Mouse (Mus musculus) mature B cell (primary cell): ENCODE measurements around the gene Ryr2.
"Not testable (repeated sequence)": the region's sequence is repeated elsewhere in the genome, so short reads cannot be mapped to it uniquely, and the experiment has no call there.

Experiments used
- in situ Hi-C: fragments of 300-500 bp; cut with MboI; formaldehyde crosslinking; loops from 2 replicates; pipeline ENCODE4 v1.14.3; 2019

Gene Ryr2

DNA sequence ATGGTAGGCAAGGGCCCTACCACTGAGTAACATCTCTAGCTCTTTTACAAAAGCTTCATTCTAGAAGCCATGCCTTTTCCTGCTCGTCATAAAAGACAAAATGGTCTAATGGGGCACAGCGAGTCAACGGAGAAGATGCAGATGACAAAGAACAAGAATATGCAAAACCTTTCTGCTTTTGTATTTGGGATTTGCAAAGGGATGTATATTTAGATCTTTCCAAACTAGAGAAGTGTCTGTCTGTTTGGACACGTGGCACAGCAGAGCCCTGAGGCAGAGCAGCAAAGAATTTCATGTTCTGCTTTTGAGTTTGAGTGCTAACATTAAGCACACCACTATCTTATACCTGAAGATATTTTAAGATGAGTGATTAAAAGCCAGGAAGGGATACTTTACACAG, 224.4 kb downstream of the Ryr2 start:
- in situ Hi-C loops = no loop called here

GRCm38 (mm10) chr13:11880503-11881227, 226.1 kb downstream of the Ryr2 start:
- in situ Hi-C loops = no loop called here

DNA sequence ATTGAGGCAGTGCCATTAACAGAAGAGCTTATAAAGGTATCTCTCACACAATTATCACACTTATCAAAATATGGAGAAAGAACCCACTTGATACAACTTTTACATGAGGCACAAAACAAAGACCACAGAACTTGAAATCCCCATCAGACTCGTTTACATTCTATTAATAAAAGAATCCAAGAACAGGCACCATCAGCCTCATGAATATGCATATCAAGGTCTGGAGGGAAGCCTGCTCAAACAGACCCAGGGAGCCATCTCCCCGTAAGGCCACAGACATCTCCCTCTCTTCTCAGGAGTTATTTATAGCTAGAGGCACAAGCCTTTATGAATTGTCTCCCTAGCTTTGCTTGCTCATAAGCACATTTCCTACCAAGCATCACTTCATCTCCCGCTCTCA, 227.7 kb downstream of the Ryr2 start:
- in situ Hi-C loops = no loop called here

GRCm38 (mm10) chr13:11874852-11875251, 231.9 kb downstream of the Ryr2 start:
- in situ Hi-C loops = no loop called here

GRCm38 (mm10) chr13:11869971-11870370, 236.8 kb downstream of the Ryr2 start:
- in situ Hi-C loops = no loop called here

- in situ Hi-C loops = no loop called here
Observed at GRCm38 (mm10) chr13:11869486-11869885, 237.3 kb downstream of the Ryr2 start.

- in situ Hi-C loops = no loop called here
Observed at GRCm38 (mm10) chr13:11868979-11869378, 237.8 kb downstream of the Ryr2 start.

GRCm38 (mm10) chr13:11868056-11868455, 238.7 kb downstream of the Ryr2 start:
- in situ Hi-C loops = no loop called here

DNA sequence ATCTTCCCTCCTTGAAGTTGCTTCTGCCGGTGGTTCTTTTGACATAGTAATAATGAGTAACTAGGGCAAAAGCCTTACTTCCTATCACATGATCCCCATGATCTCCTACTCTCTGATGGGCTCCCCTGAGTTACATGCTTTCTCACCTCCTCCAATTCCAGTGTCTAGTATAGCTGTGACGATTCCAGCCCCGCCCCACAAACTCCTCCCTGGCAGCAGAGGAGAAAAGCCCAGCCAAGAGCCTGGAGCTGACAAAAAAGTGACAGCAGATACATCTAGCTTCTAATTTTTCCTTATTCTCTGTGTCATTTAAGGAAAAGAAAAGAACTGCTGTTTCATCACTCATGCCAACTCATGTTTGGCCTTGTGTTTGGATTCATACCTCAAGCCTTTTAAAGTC, 241.5 kb downstream of the Ryr2 start:
- in situ Hi-C loops = no loop called here

DNA sequence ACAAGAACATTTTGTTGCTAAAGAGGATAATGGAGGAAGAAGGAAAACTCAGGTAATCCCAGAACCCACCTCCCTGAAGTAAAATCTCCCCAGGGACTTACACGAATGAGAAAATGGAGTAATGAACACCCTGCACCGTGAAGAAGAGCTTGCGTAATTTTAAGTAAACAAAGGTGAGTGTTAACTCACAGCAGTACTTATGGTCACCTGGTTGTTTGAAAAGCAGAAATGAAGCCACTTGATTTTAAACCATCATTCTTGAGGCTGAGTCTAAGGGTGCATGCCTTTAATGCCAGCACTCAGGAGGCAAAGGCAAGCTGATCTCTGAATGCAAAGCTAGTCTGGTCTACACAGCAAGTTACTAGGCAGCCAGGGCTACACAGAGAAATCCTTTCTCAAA, 255.1 kb downstream of the Ryr2 start:
- in situ Hi-C loops = no loop called here

DNA sequence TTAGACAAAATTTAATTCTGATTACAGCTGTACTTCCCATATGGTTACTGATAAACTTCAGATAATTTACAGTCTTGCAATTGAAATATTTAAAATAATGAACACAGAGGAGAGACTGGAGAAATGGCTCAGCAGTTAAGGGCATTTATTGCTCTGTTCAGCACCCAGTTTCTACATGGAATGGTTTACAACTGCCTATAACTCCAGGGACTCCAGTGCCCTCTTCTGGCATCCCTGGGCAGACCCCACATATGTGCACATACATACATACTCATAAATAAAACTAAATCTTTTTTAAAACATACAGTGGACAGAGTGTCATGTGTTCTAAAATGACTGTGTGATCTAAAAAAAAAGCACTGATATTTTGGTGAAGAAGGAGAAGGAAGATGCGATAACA, 262.9 kb downstream of the Ryr2 start:
- in situ Hi-C loops = no loop called here

- in situ Hi-C loops = no loop called here
Observed at GRCm38 (mm10) chr13:11837870-11838269, 268.9 kb downstream of the Ryr2 start.

GRCm38 (mm10) chr13:11837152-11837551, 269.6 kb downstream of the Ryr2 start:
- in situ Hi-C loops = no loop called here

GRCm38 (mm10) chr13:11836304-11837078, 270.3 kb downstream of the Ryr2 start:
- in situ Hi-C loops = no loop called here

- in situ Hi-C loops = no loop called here
Observed at GRCm38 (mm10) chr13:11831210-11831609, 275.5 kb downstream of the Ryr2 start.

GRCm38 (mm10) chr13:11825563-11826226, 281.1 kb downstream of the Ryr2 start:
- in situ Hi-C loops = no loop called here

GRCm38 (mm10) chr13:11818723-11819122, 288.0 kb downstream of the Ryr2 start:
- in situ Hi-C loops = no loop called here

DNA sequence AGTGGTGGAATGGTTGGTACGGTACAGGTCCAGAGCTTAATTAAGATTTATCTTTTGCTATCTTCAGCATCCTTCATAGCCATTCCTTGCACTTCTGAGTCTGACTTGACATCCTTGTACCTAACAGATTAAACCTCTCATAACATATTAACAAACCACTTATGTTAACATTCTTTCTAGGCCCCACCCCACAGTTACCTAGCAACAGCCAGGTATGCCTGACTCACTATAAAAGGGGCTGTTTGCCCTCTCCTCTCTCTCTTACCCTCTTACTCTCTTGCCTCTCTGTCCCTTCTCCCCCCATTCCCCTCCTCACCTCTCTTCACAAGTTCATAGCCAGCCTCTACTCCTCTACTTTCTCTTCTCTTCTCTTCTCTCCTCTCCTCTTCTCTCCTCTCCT, 297.4 kb downstream of the Ryr2 start:
- in situ Hi-C loops = not testable (repeated sequence)

DNA sequence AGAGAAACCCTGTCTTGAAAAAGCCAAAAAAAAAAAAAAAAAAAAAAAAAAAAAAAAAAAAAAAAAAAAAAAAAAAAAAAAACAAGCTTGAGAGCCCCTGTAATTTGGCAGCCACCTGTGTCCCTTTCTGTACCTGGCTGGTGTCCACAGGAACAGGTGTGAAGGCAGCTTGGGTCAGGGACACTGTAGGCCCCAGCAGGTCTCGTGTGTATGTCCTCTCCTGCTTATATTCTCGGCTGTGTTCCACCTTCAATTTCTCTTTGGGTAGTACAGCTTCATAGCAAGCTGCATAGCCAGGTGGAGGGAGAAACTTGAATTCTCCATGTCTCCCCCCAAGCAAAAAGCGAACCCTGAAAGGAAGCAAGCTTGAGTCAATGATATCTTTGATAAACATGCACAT, 314.2 kb downstream of the Ryr2 start:
- in situ Hi-C loops = no loop called here

DNA sequence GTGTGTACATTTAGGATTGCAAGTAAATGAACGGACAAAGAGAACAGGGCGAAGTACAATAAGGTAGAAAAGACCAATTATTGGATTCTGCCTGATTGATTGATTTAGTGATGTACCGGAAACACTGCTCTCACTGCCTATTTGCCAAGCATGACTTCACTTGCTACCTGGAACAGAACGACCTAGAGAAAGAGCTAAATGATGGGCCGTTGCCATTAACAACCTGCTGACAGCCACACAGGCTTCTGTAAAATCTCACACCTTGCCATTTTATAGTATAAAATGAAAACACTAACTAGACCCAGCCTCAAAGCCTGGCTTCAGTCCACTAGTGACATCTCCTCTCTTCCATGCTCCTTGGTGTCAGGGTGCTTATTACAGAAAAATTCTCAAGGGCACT, 316.2 kb downstream of the Ryr2 start:
- in situ Hi-C loops = no loop called here

DNA sequence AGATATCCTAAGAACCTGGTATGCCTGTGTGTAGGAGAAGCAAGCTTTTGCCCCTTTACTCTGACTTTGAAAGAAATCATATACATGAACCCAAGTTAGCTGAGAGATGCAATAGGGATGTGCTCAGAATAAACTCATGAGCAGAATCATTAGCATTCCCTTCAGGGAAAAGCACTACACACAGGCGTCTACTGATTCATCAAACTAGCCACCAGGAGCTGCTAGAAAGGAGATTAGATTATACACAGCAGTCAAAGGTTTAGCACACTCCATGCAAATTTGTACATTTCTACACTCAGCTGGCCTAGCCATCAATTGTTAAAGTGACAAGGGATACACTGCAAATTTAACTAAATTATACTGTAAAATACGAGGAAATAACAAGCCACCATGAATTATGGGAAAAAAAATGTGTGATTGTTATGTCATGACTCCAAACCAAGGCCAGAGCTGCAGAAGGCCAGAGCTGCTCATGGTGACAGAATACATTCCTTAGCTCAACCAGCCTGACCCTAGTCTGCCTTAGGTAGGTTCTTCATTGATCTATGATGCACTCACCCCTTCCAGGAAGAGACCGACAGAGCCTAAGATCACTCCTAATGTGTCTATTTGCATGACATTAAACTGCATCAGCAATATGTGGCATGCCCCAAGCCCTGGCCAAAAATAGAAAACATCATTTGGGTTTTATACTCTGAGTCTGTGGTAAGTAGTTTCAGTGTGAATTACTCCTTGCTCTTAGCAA, 324.2 kb downstream of the Ryr2 start:
- in situ Hi-C loops = no loop called here

GRCm38 (mm10) chr13:11781065-11781464, 325.7 kb downstream of the Ryr2 start:
- in situ Hi-C loops = no loop called here
